Mouse (Mus musculus): ENCODE measurements around the gene Fgfr2.

Gene Fgfr2

GRCm38 (mm10) chr7:133123244-133123998 is at the start of gene Fgfr2:
TSS of gene Fgfr2 (minus strand) at chr7:133123350.
- peak; percentile 85 to 94 for DNase-seq (ENCODE audit: inconsistent age in 2 of 2, low spot score in 1 of 2)

- DNase-seq (ENCODE audit: inconsistent age in 2 of 2, low spot score in 1 of 2): no peak
Observed at GRCm38 (mm10) chr7:133171403-133172032, 48.4 kb upstream of the Fgfr2 start.

- DNase-seq (ENCODE audit: inconsistent age in 2 of 2, low spot score in 1 of 2): no peak
Observed at GRCm38 (mm10) chr7:133168928-133169327, 45.8 kb upstream of the Fgfr2 start.

GRCm38 (mm10) chr7:133167903-133168302 is 44.8 kb upstream of the Fgfr2 start:
- no peak for DNase-seq (ENCODE audit: inconsistent age in 2 of 2, low spot score in 1 of 2)

- no peak for DNase-seq (ENCODE audit: inconsistent age in 2 of 2, low spot score in 1 of 2)
Observed at GRCm38 (mm10) chr7:133164770-133165169, 41.6 kb upstream of the Fgfr2 start.

- peak in 1 of 2 experiments; percentile 43 for DNase-seq (ENCODE audit: inconsistent age in 2 of 2, low spot score in 1 of 2)
Observed at GRCm38 (mm10) chr7:133163011-133163410, 39.9 kb upstream of the Fgfr2 start.

GRCm38 (mm10) chr7:133162131-133162530 is 39.0 kb upstream of the Fgfr2 start:
- DNase-seq (ENCODE audit: inconsistent age in 2 of 2, low spot score in 1 of 2): no peak

- DNase-seq (ENCODE audit: inconsistent age in 2 of 2, low spot score in 1 of 2): peak in 1 of 2 experiments; percentile 32
Observed at GRCm38 (mm10) chr7:133161362-133162080, 38.4 kb upstream of the Fgfr2 start.

- peak; percentile 13 to 53 for DNase-seq (ENCODE audit: inconsistent age in 2 of 2, low spot score in 1 of 2)
Observed at GRCm38 (mm10) chr7:133159519-133159918, 36.4 kb upstream of the Fgfr2 start.

- no peak for DNase-seq (ENCODE audit: inconsistent age in 2 of 2, low spot score in 1 of 2)
Observed at GRCm38 (mm10) chr7:133155621-133156020, 32.5 kb upstream of the Fgfr2 start.

GRCm38 (mm10) chr7:133154846-133155245 is 31.7 kb upstream of the Fgfr2 start:
- no peak for DNase-seq (ENCODE audit: inconsistent age in 2 of 2, low spot score in 1 of 2)

GRCm38 (mm10) chr7:133139689-133140336 is 16.7 kb upstream of the Fgfr2 start:
- no peak for DNase-seq (ENCODE audit: inconsistent age in 2 of 2, low spot score in 1 of 2)

GRCm38 (mm10) chr7:133133552-133133951 is 10.4 kb upstream of the Fgfr2 start:
- DNase-seq (ENCODE audit: inconsistent age in 2 of 2, low spot score in 1 of 2): peak in 1 of 2 experiments; percentile 40

GRCm38 (mm10) chr7:133132702-133133101 is 9.6 kb upstream of the Fgfr2 start:
- DNase-seq (ENCODE audit: inconsistent age in 2 of 2, low spot score in 1 of 2): peak; percentile 51 to 52

- DNase-seq (ENCODE audit: inconsistent age in 2 of 2, low spot score in 1 of 2): peak; percentile 51 to 62
Observed at GRCm38 (mm10) chr7:133124701-133125485, 1.7 kb upstream of the Fgfr2 start.

- DNase-seq (ENCODE audit: inconsistent age in 2 of 2, low spot score in 1 of 2): peak; percentile 92 to 97
Observed at GRCm38 (mm10) chr7:133123999-133124700, 1.0 kb upstream of the Fgfr2 start, which contains the start of gene Ctbp2. TSS of gene Ctbp2 (minus strand) at chr7:133124354.

GRCm38 (mm10) chr7:133122379-133123243 is 539 bp downstream of the Fgfr2 start:
- peak; percentile 74 to 92 for DNase-seq (ENCODE audit: inconsistent age in 2 of 2, low spot score in 1 of 2)

GRCm38 (mm10) chr7:133121661-133122378 is 1.3 kb downstream of the Fgfr2 start:
- DNase-seq (ENCODE audit: inconsistent age in 2 of 2, low spot score in 1 of 2): peak; percentile 66 to 88
